Mouse (Mus musculus) stomach, embryonic 16.5 days (tissue): Measurements from ENCODE around the gene Cacna1f. TPM values are rescaled to one million over a fixed set of nuclear protein-coding genes. Genes with fewer than 3 reads are reported as not detected.

Experiments used
- ATAC-seq: fragments of 200-750 bp; cut with Nextera tagmentation; 2 replicates; pipeline ENCODE4 v1.8.0; 2017; ENCODE audit warnings: moderate number of reproducible peaks, moderate TSS enrichment; ENCODE audit not compliant: insufficient read depth, low FRiP score
- H3K27ac ChIP-seq: fragments of 300-500 bp; sonication (generic); 2 replicates; pipeline ENCODE4 v1.5.1; 2014; ENCODE audit warnings: low read length
- H3K27me3 ChIP-seq: fragments of 300-500 bp; sonication (generic); 2 replicates; pipeline ENCODE4 v1.6.1; 2014; ENCODE audit warnings: low read length, control low read depth, mixed read lengths; ENCODE audit not compliant: control insufficient read depth, insufficient read depth
- H3K36me3 ChIP-seq: fragments of 300-500 bp; sonication (generic); 2 replicates; pipeline ENCODE4 v1.6.1; 2014; ENCODE audit warnings: low read length; ENCODE audit not compliant: control insufficient read depth, insufficient read depth
- H3K4me1 ChIP-seq: fragments of 300-500 bp; sonication (generic); 2 replicates; pipeline ENCODE4 v1.6.1; 2014; ENCODE audit warnings: low read length, control low read depth, mixed read lengths; ENCODE audit not compliant: control insufficient read depth, insufficient read depth
- H3K4me2 ChIP-seq: fragments of 300-500 bp; sonication (generic); 2 replicates; pipeline ENCODE4 v1.6.1; 2014; ENCODE audit warnings: low read depth, low read length, mixed read lengths
- H3K4me3 ChIP-seq: fragments of 300-500 bp; sonication (generic); replicated peaks from 2 replicates; pipeline ENCODE4 v1.5.1; 2014; ENCODE audit warnings: mild to moderate bottlenecking, low read length
- H3K9ac ChIP-seq: fragments of 300-500 bp; sonication (generic); 2 replicates; pipeline ENCODE4 v1.6.1; 2014; ENCODE audit warnings: low read length
- H3K9me3 ChIP-seq: fragments of 300-500 bp; sonication (generic); replicated peaks from 2 replicates; pipeline ENCODE4 v1.6.1; 2016; ENCODE audit warnings: low read length, control low read depth; ENCODE audit not compliant: control insufficient read depth
- WGBS: fragments of 180-500 bp; shearing (Covaris S2); extraction: QIAGEN DNeasy Blood & Tissue Kit; methylation state at CpG from one replicate; pipeline ENCODE4 v1.1.7; 2014; 5-methylcytosine and 5-hydroxymethylcytosine counted together
- polyA plus RNA-seq: library from polyadenylated mRNA; unstranded; fragments of >200 nt; fragmentation: Nextera tagmentation; extraction: Ambion mirVana; gene quantifications from 2 replicates; pipeline ENCODE4 v1.2.1, GENCODE M21; 2015

Cacna1f gene
- polyA plus RNA-seq, 1 experiment from 2014 or later = not detected

DNA sequence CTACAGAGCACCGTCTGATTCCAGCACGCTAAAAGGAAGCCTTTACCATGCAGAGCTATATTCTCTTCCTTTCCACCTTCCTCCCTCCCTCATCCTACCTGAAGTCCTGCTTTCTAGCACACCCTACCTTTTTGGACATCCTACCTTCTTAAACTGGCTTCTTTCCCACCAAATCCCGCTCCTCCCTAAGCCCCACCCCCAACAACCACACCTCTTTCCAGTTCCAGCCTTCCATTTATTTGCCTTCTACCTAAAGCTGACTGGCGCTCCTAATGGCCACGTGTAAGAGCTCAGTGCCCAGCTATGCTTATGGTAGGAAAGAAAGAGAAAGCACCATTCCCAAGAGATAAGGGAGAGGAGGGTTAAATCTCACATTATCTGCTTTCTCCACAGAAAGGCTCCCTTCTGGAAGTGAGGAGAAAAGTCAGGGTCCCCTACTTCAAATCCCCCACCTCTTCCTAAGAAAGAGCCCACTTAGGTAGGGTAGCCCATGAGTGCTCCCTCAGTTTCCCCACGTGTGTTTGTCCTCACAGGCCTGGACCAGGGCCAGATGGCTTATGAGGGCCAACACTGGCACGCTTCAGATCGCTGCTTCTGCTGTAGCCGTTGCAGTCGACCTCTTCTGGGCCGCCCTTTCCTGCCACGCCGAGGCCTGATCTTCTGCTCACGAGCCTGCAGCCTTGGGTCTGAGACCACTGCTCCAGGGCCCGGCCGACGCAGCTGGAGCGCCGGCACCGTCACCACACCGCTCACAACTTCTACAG is 59.0 kb downstream of the Cacna1f start:
- Histone ChIP-seq H3K9ac (no peak overlapping the region), H3K36me3 (peaks cover 3% of the 10 kb centered on the region; the same call in 1 of the 2 replicates), H3K4me1 (no peaks in the 10 kb centered on the region), H3K27ac (no peak overlapping the region), H3K4me2 (no peak overlapping the region), H3K27me3 (no peaks in the 10 kb centered on the region), H3K9me3 (no peaks in the 10 kb centered on the region), H3K4me3 (no peak overlapping the region)
- 70% methylated on average over 21 of the region's 21 CpGs for whole genome bisulfite sequencing
- no peak for ATAC-seq

DNA sequence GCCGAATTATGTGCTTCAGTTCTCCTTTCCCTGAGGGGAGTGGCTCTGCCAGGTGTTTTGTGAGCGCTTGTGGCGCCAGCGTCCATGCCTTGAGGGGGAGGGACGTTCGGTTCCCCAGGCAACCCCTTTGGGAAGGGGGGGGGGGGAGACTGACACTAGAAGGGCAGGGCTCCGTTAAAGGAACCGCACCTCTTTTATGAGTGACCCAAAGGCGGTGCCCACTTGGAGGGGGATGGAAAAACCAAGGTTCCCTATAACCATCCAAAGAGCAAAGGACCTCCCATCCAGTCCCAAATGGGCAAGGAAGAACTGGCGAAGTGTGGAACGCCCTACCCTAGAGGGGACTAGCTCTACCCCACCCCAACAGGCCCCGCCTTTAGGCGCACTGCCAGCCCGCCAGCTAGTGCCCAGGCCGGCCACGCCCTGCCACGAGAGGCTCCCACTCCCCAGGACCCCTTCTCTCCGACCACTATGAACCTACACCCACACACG is 63.6 kb downstream of the Cacna1f start:
- Histone ChIP-seq H3K9ac (peak overlapping the region; percentile 79), H3K27me3 (no peaks in the 10 kb centered on the region), H3K27ac (peak overlapping the region; percentile 92), H3K4me3 (peak overlapping the region; percentile 61), H3K36me3 (no peaks in the 10 kb centered on the region; the same call in 1 of the 2 replicates), H3K4me1 (peaks cover 5% of the 10 kb centered on the region; the same call in 1 of the 2 replicates), H3K9me3 (no peaks in the 10 kb centered on the region), H3K4me2 (peak overlapping the region; percentile 53)
- peak; percentile 83 for ATAC-seq
- 9% methylated on average over 13 of the region's 19 CpGs for WGBS

DNA sequence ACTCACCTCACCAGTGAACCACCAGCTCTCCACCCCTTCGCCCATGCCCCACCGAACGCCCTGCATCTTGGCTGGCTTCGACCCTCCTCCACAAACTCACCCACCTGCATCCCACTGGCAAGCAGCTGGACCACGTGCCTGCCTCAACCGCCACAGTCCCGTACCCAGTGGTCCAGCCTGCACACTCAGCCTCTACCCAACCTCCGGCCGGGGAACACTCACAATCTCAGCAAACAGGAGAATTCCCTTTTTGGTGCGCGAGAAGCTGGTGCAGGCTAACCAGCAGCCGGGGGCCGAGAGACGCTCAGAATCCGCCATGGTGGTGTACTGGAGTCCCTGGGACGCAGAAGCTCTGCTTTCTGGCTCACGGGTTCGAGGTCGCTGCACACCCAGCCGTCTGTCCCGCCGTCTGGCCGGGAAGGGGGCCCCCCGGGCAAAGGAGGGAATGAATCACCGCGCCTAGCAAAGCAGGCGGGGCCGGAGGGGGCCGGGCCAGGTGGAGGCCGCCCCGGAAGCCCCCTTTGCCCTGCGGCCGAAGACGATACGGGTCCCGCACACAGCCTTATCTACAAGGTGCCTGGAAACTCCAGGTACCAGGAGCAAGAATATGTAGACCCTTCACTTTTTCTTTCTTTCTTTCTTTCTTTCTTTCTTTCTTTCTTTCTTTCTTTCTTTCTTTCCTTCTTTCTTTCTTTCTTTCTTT is 64.2 kb downstream of the Cacna1f start, which contains the start of gene Plp2:
TSS of gene Plp2 (minus strand) at position 470 of the 703 bp plus-strand sequence.
- 13% methylated on average over 34 of the region's 36 CpGs for WGBS
- ATAC-seq = peak; percentile 45
- H3K27me3 ChIP-seq = no peaks in the 10 kb centered on the region
- H3K4me2 ChIP-seq = peak within 1 kb of the TSS; percentile 53
- peak within 1 kb of the TSS; percentile 92 for H3K27ac ChIP-seq
- no peaks in the 10 kb centered on the region; the same call in 1 of the 2 replicates for H3K36me3 ChIP-seq
- H3K9ac ChIP-seq = peak within 1 kb of the TSS; percentile 79
- peaks cover 5% of the 10 kb centered on the region; the same call in 1 of the 2 replicates for H3K4me1 ChIP-seq
- no peaks in the 10 kb centered on the region for H3K9me3 ChIP-seq
- peak within 1 kb of the TSS; percentile 61 for H3K4me3 ChIP-seq

DNA sequence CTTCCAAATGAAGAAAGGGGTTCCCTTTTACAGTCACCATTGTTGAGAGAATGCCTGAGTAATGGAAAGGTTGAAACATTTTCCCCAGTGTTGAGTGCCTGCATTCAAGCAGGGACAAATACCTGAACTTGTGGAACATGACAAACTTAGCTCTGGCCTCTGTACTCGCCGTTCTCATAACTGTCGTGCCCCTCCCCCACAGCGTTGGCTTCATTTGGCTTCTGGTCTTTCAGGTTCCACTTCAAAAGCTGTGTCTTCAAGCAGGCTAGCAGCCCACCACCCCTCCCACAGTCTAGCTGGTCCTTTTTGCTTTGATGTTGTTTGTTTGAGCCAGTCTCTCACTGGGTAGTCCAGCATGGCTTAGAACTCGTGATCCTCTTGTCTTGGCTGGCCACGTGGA is 65.9 kb downstream of the Cacna1f start:
- Histone ChIP-seq H3K36me3 (no peaks in the 10 kb centered on the region), H3K4me3 (no peak overlapping the region), H3K9me3 (no peaks in the 10 kb centered on the region), H3K4me2 (no peak overlapping the region), H3K27me3 (no peaks in the 10 kb centered on the region), H3K4me1 (peaks cover 5% of the 10 kb centered on the region; the same call in 1 of the 2 replicates), H3K9ac (no peak overlapping the region), H3K27ac (peak overlapping the region; percentile 94; the same call in 1 of the 2 replicates)
- WGBS = 40% methylated on average over 6 of the region's 6 CpGs
- ATAC-seq = no peak

DNA sequence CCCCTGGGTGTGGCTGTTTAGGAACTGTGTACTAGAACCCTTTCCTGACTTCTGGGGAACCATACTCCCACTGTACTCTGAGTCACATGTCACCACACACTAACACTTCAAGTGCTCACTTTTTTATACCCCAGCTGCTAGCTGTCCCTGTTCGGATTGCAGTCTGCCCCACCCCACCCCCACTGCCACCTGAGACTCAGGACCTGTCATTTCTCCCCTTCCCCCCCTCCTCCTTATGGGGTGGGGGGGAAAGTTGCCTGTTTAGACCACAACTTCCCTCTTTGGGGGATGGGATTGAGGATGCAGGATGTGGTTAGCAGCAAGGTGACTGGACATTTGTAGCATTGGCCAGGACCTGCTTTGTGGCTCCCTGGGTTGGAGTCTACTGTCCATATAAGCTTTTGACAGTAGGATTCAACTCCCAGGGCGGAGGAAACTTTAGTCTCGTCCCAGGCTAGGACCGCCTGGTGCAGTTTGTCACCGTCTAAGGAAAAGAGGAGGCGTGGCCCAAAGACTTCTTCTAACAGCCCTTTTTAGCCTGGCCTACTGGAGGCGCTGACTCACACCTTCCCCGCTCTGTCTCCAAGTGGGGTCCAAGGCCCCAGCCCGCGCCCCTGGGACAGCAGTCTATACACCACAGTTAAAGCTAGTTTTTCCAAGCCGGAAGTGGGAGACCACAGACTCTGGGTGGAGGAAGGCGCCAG is 66.8 kb downstream of the Cacna1f start:
- Histone ChIP-seq H3K4me1 (peaks cover 5% of the 10 kb centered on the region; the same call in 1 of the 2 replicates), H3K9ac (peak overlapping the region; percentile 61), H3K4me2 (peak overlapping the region; percentile 55), H3K27ac (peak overlapping the region; percentile 94), H3K27me3 (no peaks in the 10 kb centered on the region), H3K36me3 (no peaks in the 10 kb centered on the region), H3K9me3 (no peaks in the 10 kb centered on the region), H3K4me3 (peak overlapping the region; percentile 39)
- ATAC-seq = peak; percentile 8; the same call in 1 of the 2 replicates
- 24% methylated on average over 12 of the region's 12 CpGs for WGBS

DNA sequence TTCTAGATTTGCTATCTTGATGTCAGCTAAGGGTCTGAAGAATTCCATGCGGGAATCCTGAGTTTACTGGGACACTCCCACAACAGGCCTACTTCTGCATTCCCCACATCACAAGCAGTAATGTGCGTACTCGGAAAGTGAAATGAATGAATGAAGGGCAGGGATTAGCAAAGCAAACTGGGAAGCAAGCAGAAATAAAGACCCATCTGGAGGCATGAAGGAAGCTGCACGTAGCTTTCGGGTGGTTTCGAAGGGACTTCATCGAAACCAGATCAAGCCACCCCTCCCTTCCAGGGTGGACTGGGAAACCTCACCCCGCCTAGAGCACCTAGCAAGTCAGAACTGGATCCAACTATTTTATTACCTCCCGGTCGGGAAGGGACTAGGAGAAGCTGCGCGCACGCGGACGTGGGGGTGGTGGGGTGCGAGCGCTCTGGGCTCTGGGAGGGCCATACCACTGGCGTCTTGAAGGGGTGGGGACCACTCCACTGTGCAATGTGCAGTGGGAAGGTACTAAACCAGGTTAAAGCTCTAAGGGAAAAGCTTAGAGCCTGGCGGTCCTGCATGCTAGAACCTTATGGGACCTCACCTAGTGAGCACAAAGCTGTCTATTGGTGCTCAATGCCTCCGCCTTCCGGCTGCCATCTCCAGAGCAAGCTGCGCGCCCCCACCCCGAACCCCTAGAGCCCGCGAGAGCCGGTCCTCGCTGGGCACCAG is 67.6 kb downstream of the Cacna1f start:
- Histone ChIP-seq H3K4me1 (peaks cover 5% of the 10 kb centered on the region; the same call in 1 of the 2 replicates), H3K4me3 (peak overlapping the region; percentile 39), H3K27ac (peak overlapping the region; percentile 94), H3K9me3 (no peaks in the 10 kb centered on the region), H3K36me3 (no peaks in the 10 kb centered on the region), H3K9ac (peak overlapping the region; percentile 61), H3K4me2 (peak overlapping the region; percentile 55), H3K27me3 (no peaks in the 10 kb centered on the region)
- ATAC-seq = peak; percentile 38; the same call in 1 of the 2 replicates
- 18% methylated on average over 28 of the region's 28 CpGs for WGBS

DNA sequence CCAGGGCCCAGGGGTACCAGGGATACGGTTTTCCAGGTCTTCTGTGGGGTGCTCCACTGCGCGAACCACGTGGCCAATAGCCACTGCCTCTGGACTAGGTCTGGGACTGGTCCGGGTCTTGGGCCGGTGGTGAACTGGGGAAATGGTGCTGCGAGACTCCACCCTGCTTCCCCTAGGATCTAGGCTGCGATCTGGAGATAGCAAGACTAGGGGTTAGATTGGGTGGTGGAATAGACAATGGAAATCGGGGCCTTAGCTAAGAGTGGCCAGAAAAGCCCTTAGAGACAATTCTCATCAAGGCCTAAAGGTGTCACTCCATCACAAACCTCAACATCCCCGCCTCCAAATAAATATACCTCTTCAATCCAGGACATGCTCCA is 68.1 kb downstream of the Cacna1f start:
- Histone ChIP-seq H3K4me1 (peaks cover 5% of the 10 kb centered on the region; the same call in 1 of the 2 replicates), H3K9ac (peak overlapping the region; percentile 61), H3K9me3 (no peaks in the 10 kb centered on the region), H3K4me3 (peak overlapping the region; percentile 39), H3K36me3 (no peaks in the 10 kb centered on the region), H3K4me2 (peak overlapping the region; percentile 55), H3K27me3 (no peaks in the 10 kb centered on the region), H3K27ac (peak overlapping the region; percentile 94)
- WGBS = 29% methylated on average over 10 of the region's 10 CpGs
- no peak for ATAC-seq

DNA sequence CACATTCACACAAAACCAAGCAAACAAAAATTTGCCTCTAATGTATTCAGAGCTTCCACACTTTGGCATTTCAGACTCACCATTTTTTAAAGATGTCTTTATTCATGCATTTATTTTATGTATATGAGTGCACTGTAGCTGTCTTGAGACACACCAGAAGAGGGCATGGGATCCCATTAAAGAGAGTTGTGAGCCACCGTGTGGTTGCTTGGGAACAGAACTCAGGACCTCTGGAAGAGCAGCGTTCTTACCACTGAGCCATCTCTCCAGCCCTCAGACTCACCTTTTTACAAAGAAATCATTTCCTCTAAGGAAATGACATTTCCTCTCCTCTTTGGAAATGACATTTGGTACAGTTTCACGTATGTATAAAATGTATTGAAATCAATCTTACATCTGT is 72.1 kb downstream of the Cacna1f start:
- H3K27ac ChIP-seq = no peak overlapping the region
- H3K9ac ChIP-seq = no peak overlapping the region
- no peaks in the 10 kb centered on the region for H3K9me3 ChIP-seq
- 36% methylated on average over 3 of the region's 3 CpGs for WGBS
- no peaks in the 10 kb centered on the region for H3K27me3 ChIP-seq
- no peak overlapping the region for H3K4me3 ChIP-seq
- peaks cover 2% of the 10 kb centered on the region; the same call in 1 of the 2 replicates for H3K4me1 ChIP-seq
- ATAC-seq = no peak
- H3K36me3 ChIP-seq = no peaks in the 10 kb centered on the region
- H3K4me2 ChIP-seq = no peak overlapping the region
